Mouse (Mus musculus) testis, adult 2 months (tissue): Measurements from ENCODE around the gene Dennd4a.

Experiments
- CTCF ChIP-seq: fragments of 200-500 bp; IDR thresholded peaks from 2 replicates; pipeline ENCODE4 v1.5.1; 2012; ENCODE audit warnings: low read depth, mild to moderate bottlenecking, inconsistent platforms, low read length, moderate library complexity; ENCODE audit not compliant: control insufficient read depth, insufficient read depth, insufficient replicate concordance
- POLR2A ChIP-seq: fragments of 200-500 bp; IDR thresholded peaks from 2 replicates; pipeline ENCODE4 v1.6.1; 2012; ENCODE audit warnings: low read depth, mild to moderate bottlenecking, inconsistent platforms, low read length, moderate library complexity; ENCODE audit not compliant: control insufficient read depth

- TF ChIP-seq POLR2A (no peak), CTCF (no peak)
These were observed 17.9 kb upstream of the Dennd4a start for GRCm38 (mm10) chr9:64793275-64793590.
